Mouse (Mus musculus) G1E (cell line): ENCODE measurements around the gene Iqck.

ENCODE experiments used
- CTCF ChIP-seq: IDR thresholded peaks from 2 replicates; pipeline ENCODE4 v1.5.1; 2012; ENCODE audit warnings: low read depth, low read length, inconsistent platforms, mixed read lengths
- GATA1 ChIP-seq: IDR thresholded peaks from 2 replicates; pipeline ENCODE4 v1.6.1; 2012; ENCODE audit warnings: borderline replicate concordance, low read length, inconsistent platforms, mixed read lengths
- GATA2 ChIP-seq: IDR thresholded peaks from 2 replicates; pipeline ENCODE4 v1.6.1; 2012; ENCODE audit warnings: low read depth, low read length, inconsistent platforms, borderline replicate concordance
- POLR2AphosphoS5 ChIP-seq: IDR thresholded peaks from 2 replicates; pipeline ENCODE4 v1.6.1; 2012; ENCODE audit warnings: low read depth, low read length, inconsistent platforms; ENCODE audit not compliant: insufficient replicate concordance
- TAL1 ChIP-seq: conservative IDR thresholded peaks from 2 replicates; pipeline ENCODE4 v1.6.1; 2012; ENCODE audit warnings: low read depth, low read length, inconsistent platforms, mixed read lengths

DNA sequence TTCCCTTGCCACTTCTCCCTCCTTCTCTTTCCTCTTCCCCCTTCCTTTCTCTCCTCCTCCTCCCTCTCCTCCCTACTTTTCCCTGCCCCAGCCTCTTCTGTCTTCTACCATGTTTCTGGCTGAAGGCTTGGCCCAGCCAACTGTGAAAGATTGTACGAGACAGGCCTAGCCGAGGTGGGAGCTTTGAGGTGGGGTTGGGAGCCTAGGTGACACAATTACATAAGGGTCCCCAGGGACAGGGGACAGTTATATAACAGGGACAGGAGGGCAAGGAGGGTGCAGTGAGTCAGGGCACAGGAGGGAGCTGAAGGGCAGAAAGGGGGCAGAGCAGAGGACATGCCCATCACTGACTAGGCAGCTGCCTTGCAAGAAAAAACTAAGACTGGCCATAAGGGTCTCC lies 146.4 kb downstream of the Iqck start:
- TF ChIP-seq CTCF, result no peak
- no peak for TF ChIP-seq POLR2AphosphoS5
- TF ChIP-seq TAL1, result no peak
- no peak for TF ChIP-seq GATA1
- TF ChIP-seq GATA2, result no peak
